In genomic region chr11:106167435-106167834, GRCm38 (mm10) we compare ENCODE assay signal across 15 mouse cellular contexts. TPM values are rescaled to one million over a fixed set of nuclear protein-coding genes. Genes with fewer than 3 reads are reported as not detected.
DNase-seq lines count a peak whose midpoint lies in the region; ATAC-seq and TF ChIP-seq lines count a peak whose summit lies in the region.
"Had no signal": no experiment of that assay in that cellular context is flagged by ENCODE, and none has a peak within 500 bp of the region (broad histone marks: within the 10 kb centered on the region; RNA-seq: fewer than 3 reads in every experiment).

No protein-coding gene starts in this region.

- DNase-seq in layer of hippocampus, adult 9-10 months (ENCODE audit: low spot score): no peak
- no peak for DNase-seq in gastrocnemius, postnatal 14 days
- no peak for DNase-seq in kidney, postnatal 10 days
- DNase-seq: adrenal gland, postnatal 25 days; cerebellum, adult 9-10 months; heart, postnatal 4 days; right cerebral cortex, postnatal 25 days had no signal

- no peaks in the 10 kb centered on the region for H3K9me3 ChIP-seq in intestine, embryonic 16.5 days (ENCODE audit: control insufficient read depth, low read length)
- H3K9me3 ChIP-seq in stomach, embryonic 15.5 days: no peaks in the 10 kb centered on the region
- H3K9me3 ChIP-seq: embryonic facial prominence, embryonic 12.5 days; forebrain, embryonic 15.5 days; limb, embryonic 15.5 days had no signal

- no peaks in the 10 kb centered on the region for H3K79me3 ChIP-seq in C2C12 (ENCODE audit: low read depth)

- intact Hi-C loops in gastrocnemius, postnatal 14 days (cut with DNase I; ENCODE audit: low total_unique reads): no loop called here

- peak; percentile 84 for ATAC-seq in CD4-positive, CD25-positive, alpha-beta regulatory T cell, adult 4 months
- ATAC-seq in intestine, embryonic 16.5 days: peak; percentile 71
- 0 out of 2 replicates have a peak, but pooled peaks have one; percentile 50 for ATAC-seq in stomach, embryonic 15.5 days (ENCODE audit: insufficient read depth, low FRiP score, low read depth)
- ATAC-seq: forebrain, embryonic 15.5 days had no signal

- H3K79me2 ChIP-seq in C2C12 (ENCODE audit: control insufficient read depth, insufficient read depth): no peaks in the 10 kb centered on the region

- no peaks in the 10 kb centered on the region for H3K27me3 ChIP-seq in C2C12 (ENCODE audit: control insufficient read depth, insufficient read depth, insufficient read length)
- H3K27me3 ChIP-seq in intestine, embryonic 16.5 days (replicated peaks; ENCODE audit: control insufficient read depth, insufficient read depth, low read length): no peaks in the 10 kb centered on the region
- H3K27me3 ChIP-seq in stomach, embryonic 15.5 days (replicated peaks): no peaks in the 10 kb centered on the region
- H3K27me3 ChIP-seq: embryonic facial prominence, embryonic 12.5 days; forebrain, embryonic 15.5 days; limb, embryonic 15.5 days had no signal

- no peak overlapping the region for H3K4me2 ChIP-seq in intestine, embryonic 16.5 days (ENCODE audit: low read depth, low read length)
- H3K4me2 ChIP-seq in stomach, embryonic 15.5 days: no peak overlapping the region
- H3K4me2 ChIP-seq: embryonic facial prominence, embryonic 12.5 days; forebrain, embryonic 15.5 days; limb, embryonic 15.5 days had no signal

- H3K36me3 ChIP-seq in C2C12 (ENCODE audit: control insufficient read depth, insufficient read depth): peaks cover 41% of the 10 kb centered on the region
- H3K36me3 ChIP-seq in intestine, embryonic 16.5 days (ENCODE audit: control insufficient read depth, insufficient read depth, low read length): no peaks in the 10 kb centered on the region
- H3K36me3 ChIP-seq in stomach, embryonic 15.5 days: peaks cover 8% of the 10 kb centered on the region; the same call in 1 of the 2 replicates

- WGBS in intestine, embryonic 16.5 days: 72% methylated on average over 5 of the region's 5 CpGs
- 65% methylated on average over 5 of the region's 5 CpGs for WGBS in stomach, embryonic 15.5 days

- no peak overlapping the region for H3K9ac ChIP-seq in intestine, embryonic 16.5 days (ENCODE audit: low read depth, low read length)
- H3K9ac ChIP-seq in stomach, embryonic 15.5 days: no peak overlapping the region
- H3K9ac ChIP-seq: embryonic facial prominence, embryonic 12.5 days; forebrain, embryonic 15.5 days; limb, embryonic 15.5 days had no signal

- no peak overlapping the region for H3ac ChIP-seq in C2C12 (ENCODE audit: control insufficient read depth, insufficient read length, low read depth)

- no peak for TF ChIP-seq CTCF in C2C12 (IDR thresholded peaks at IDR 0.05; ENCODE audit: control insufficient read depth, insufficient read depth, insufficient read length)

- no peak overlapping the region for H3K27ac ChIP-seq in intestine, embryonic 16.5 days (ENCODE audit: low read length)
- H3K27ac ChIP-seq in stomach, embryonic 15.5 days: peak overlapping the region; percentile 48
- H3K27ac ChIP-seq: embryonic facial prominence, embryonic 12.5 days; forebrain, embryonic 15.5 days; kidney, postnatal 0 days; limb, embryonic 15.5 days had no signal

- H3K4me3 ChIP-seq in C2C12 (ENCODE audit: insufficient read depth, poor library complexity, severe bottlenecking): no peak overlapping the region
- no peak overlapping the region for H3K4me3 ChIP-seq in intestine, embryonic 16.5 days (ENCODE audit: low read length)
- H3K4me3 ChIP-seq in stomach, embryonic 15.5 days (replicated peaks): no peak overlapping the region
- H3K4me3 ChIP-seq: embryonic facial prominence, embryonic 12.5 days; forebrain, embryonic 15.5 days; limb, embryonic 15.5 days had no signal

- no peaks in the 10 kb centered on the region for H3K4me1 ChIP-seq in intestine, embryonic 16.5 days (ENCODE audit: control insufficient read depth, insufficient read depth, low read length)
- H3K4me1 ChIP-seq in stomach, embryonic 15.5 days: no peaks in the 10 kb centered on the region
- H3K4me1 ChIP-seq: embryonic facial prominence, embryonic 12.5 days; forebrain, embryonic 15.5 days; limb, embryonic 15.5 days had no signal

TF ChIP-seq in C2C12, 6 proteins besides CTCF, POLR2A, EP300 and RAD21:
- peak; percentile 14 for TF ChIP-seq CEBPB (IDR thresholded peaks at IDR 0.05; ENCODE audit: low read depth)
- TF ChIP-seq MAX (IDR thresholded peaks at IDR 0.05): no peak

RNA-seq across cellular contexts. Expression of gene Limd2, which starts 6.8 kb away (rescaled TPM):
- polyA plus RNA-seq in C2C12 (2012; fragmentation: generic; extraction: Trizol): 67.7 TPM
- 100 to 1,000 TPM; 597 to 715 TPM for polyA plus RNA-seq in CD4-positive, CD25-positive, alpha-beta regulatory T cell, adult 4 months (2017; shearing (Covaris generic))
- polyA plus RNA-seq in intestine, embryonic 16.5 days (2015; fragmentation: Nextera tagmentation; extraction: Ambion mirVana): 80.1 and 84.3 TPM in 2 replicates
- 117 and 136 TPM in 2 replicates for polyA plus RNA-seq in stomach, embryonic 15.5 days (2015; fragmentation: Nextera tagmentation; extraction: Ambion mirVana)
- total RNA-seq in gastrocnemius, postnatal 14 days (2021): 1 to 10 TPM; 5.9 to 8.6 TPM

RNA-seq across cellular contexts. Expression of gene Gm10840, which starts 6.8 kb away (rescaled TPM):
- not detected for polyA plus RNA-seq in C2C12 (2012; fragmentation: generic; extraction: Trizol)
- polyA plus RNA-seq in CD4-positive, CD25-positive, alpha-beta regulatory T cell, adult 4 months (2017; shearing (Covaris generic)): not detected
- not detected in 2 replicates for polyA plus RNA-seq in intestine, embryonic 16.5 days (2015; fragmentation: Nextera tagmentation; extraction: Ambion mirVana)
- polyA plus RNA-seq in stomach, embryonic 15.5 days (2015; fragmentation: Nextera tagmentation; extraction: Ambion mirVana): not detected in 2 replicates
- total RNA-seq in gastrocnemius, postnatal 14 days (2021): not detected
- total RNA-seq: adrenal gland, postnatal 25 days; heart, postnatal 4 days had no signal
- polyA plus RNA-seq: embryonic facial prominence, embryonic 12.5 days; kidney, postnatal 0 days had no signal

RNA-seq across cellular contexts. Expression of gene Strada, which starts 34.5 kb away (rescaled TPM):
- polyA plus RNA-seq in C2C12 (2012; fragmentation: generic; extraction: Trizol): 21.3 TPM
- 10 to 100 TPM; 34.5 to 40.0 TPM for polyA plus RNA-seq in CD4-positive, CD25-positive, alpha-beta regulatory T cell, adult 4 months (2017; shearing (Covaris generic))
- 13.0 and 13.5 TPM in 2 replicates for polyA plus RNA-seq in intestine, embryonic 16.5 days (2015; fragmentation: Nextera tagmentation; extraction: Ambion mirVana)
- 16.7 and 18.6 TPM in 2 replicates for polyA plus RNA-seq in stomach, embryonic 15.5 days (2015; fragmentation: Nextera tagmentation; extraction: Ambion mirVana)
- 10 to 100 TPM; 13.0 to 15.3 TPM for total RNA-seq in gastrocnemius, postnatal 14 days (2021)

RNA-seq across cellular contexts. Expression of gene Ccdc47, which starts 48.7 kb away (rescaled TPM):
- polyA plus RNA-seq in C2C12 (2012; fragmentation: generic; extraction: Trizol): 16.6 TPM
- 10 to 100 TPM; 92.6 to 96.6 TPM for polyA plus RNA-seq in CD4-positive, CD25-positive, alpha-beta regulatory T cell, adult 4 months (2017; shearing (Covaris generic))
- polyA plus RNA-seq in intestine, embryonic 16.5 days (2015; fragmentation: Nextera tagmentation; extraction: Ambion mirVana): 94.0 and 97.3 TPM in 2 replicates
- 92.1 and 95.0 TPM in 2 replicates for polyA plus RNA-seq in stomach, embryonic 15.5 days (2015; fragmentation: Nextera tagmentation; extraction: Ambion mirVana)
- total RNA-seq in gastrocnemius, postnatal 14 days (2021): 10 to 100 TPM; 62.1 to 69.8 TPM

RNA-seq across cellular contexts. Expression of gene Ddx42, which starts 49.3 kb away (rescaled TPM):
- polyA plus RNA-seq in C2C12 (2012; fragmentation: generic; extraction: Trizol): 19.5 TPM
- polyA plus RNA-seq in CD4-positive, CD25-positive, alpha-beta regulatory T cell, adult 4 months (2017; shearing (Covaris generic)): 100 to 1,000 TPM in 1 of 2 experiments, 10 to 100 TPM in 1; 84.7 to 135 TPM
- polyA plus RNA-seq in intestine, embryonic 16.5 days (2015; fragmentation: Nextera tagmentation; extraction: Ambion mirVana): 54.5 and 57.5 TPM in 2 replicates
- polyA plus RNA-seq in stomach, embryonic 15.5 days (2015; fragmentation: Nextera tagmentation; extraction: Ambion mirVana): 58.1 and 66.2 TPM in 2 replicates
- 10 to 100 TPM; 22.5 to 24.8 TPM for total RNA-seq in gastrocnemius, postnatal 14 days (2021)
